Mouse (Mus musculus) gonadal fat pad, adult 2 months (tissue): Measurements from ENCODE around the gene Sv2c. TPM values are rescaled to one million over a fixed set of nuclear protein-coding genes. Genes with fewer than 3 reads are reported as not detected.

ENCODE experiments used
- DNase-seq: peaks from one replicate; pipeline ENCODE4 v3.0.0-alpha.2; 2012; ENCODE audit warnings: low read depth
- polyA plus RNA-seq: library from polyadenylated mRNA; depleted of rRNA; stranded (reverse); fragments of >200 nt; gene quantifications from 2 replicates; pipeline ENCODE4 v1.2.3, GENCODE M21; 2012

The Sv2c gene
- polyA plus RNA-seq, 1 experiment = 0.26 TPM

GRCm38 (mm10) chr13:96052755-96053154, 79.6 kb downstream of the Sv2c start:
- DNase-seq = no peak

GRCm38 (mm10) chr13:96045396-96045795, 87.0 kb downstream of the Sv2c start:
- no peak for DNase-seq

GRCm38 (mm10) chr13:96040275-96041042, 91.9 kb downstream of the Sv2c start:
- DNase-seq = no peak

- no peak for DNase-seq
Observed at GRCm38 (mm10) chr13:96039536-96039935, 92.8 kb downstream of the Sv2c start.

- DNase-seq = no peak
Observed at GRCm38 (mm10) chr13:96030368-96031223, 101.8 kb downstream of the Sv2c start.

GRCm38 (mm10) chr13:96023858-96024257, 108.5 kb downstream of the Sv2c start:
- DNase-seq = no peak

- no peak for DNase-seq
Observed at GRCm38 (mm10) chr13:96015516-96015915, 116.9 kb downstream of the Sv2c start.

GRCm38 (mm10) chr13:96010861-96011511, 121.4 kb downstream of the Sv2c start:
- DNase-seq = no peak

GRCm38 (mm10) chr13:96008975-96009374, 123.4 kb downstream of the Sv2c start:
- no peak for DNase-seq

GRCm38 (mm10) chr13:96008154-96008553, 124.2 kb downstream of the Sv2c start:
- DNase-seq = no peak

GRCm38 (mm10) chr13:96003539-96003938, 128.8 kb downstream of the Sv2c start:
- DNase-seq = no peak

- no peak for DNase-seq
Observed at GRCm38 (mm10) chr13:96002475-96002874, 129.9 kb downstream of the Sv2c start.

GRCm38 (mm10) chr13:95999396-95999795, 133.0 kb downstream of the Sv2c start:
- DNase-seq = no peak

- DNase-seq = no peak
Observed at GRCm38 (mm10) chr13:95997294-95997693, 135.1 kb downstream of the Sv2c start.

- DNase-seq = peak; percentile 52
Observed at GRCm38 (mm10) chr13:95994705-95995703, 137.4 kb downstream of the Sv2c start.

GRCm38 (mm10) chr13:95988181-95988580, 144.2 kb downstream of the Sv2c start:
- DNase-seq = no peak

- no peak for DNase-seq
Observed at GRCm38 (mm10) chr13:95987147-95987546, 145.2 kb downstream of the Sv2c start.

GRCm38 (mm10) chr13:95986375-95986774, 146.0 kb downstream of the Sv2c start:
- DNase-seq = no peak

GRCm38 (mm10) chr13:95975225-95975624, 157.2 kb downstream of the Sv2c start:
- DNase-seq = no peak

GRCm38 (mm10) chr13:95974106-95974505, 158.3 kb downstream of the Sv2c start:
- DNase-seq = no peak

- no peak for DNase-seq
Observed at GRCm38 (mm10) chr13:95973368-95973958, 158.9 kb downstream of the Sv2c start.
